Mouse (Mus musculus): ENCODE measurements around the gene Lpp. TPM values are rescaled to one million over a fixed set of nuclear protein-coding genes. Genes with fewer than 3 reads are reported as not detected.

The Lpp gene
- polyA plus RNA-seq, 1 experiment from 2014 or later, result 28.3 TPM

- DNase-seq (ENCODE audit: low read depth, low spot score) (no peak), ATAC-seq (no peak)
- in situ Hi-C loops (cut with MboI; ENCODE audit: low pct_unique_long_range_greater_than_20kb), result no loop called here
- no peak for TF ChIP-seq CTCF (IDR thresholded peaks at IDR 0.05)
- ChIA-PET CTCF (no interaction called here), POLR2A (no interaction called here)
- H3K27me3 ChIP-seq, result no peaks in the 10 kb centered on the region
Measured at GRCm38 (mm10) chr16:24465633-24466032, 72.3 kb downstream of the Lpp start.

- ChIA-PET POLR2A (no interaction called here), CTCF (no interaction called here)
- in situ Hi-C loops (cut with MboI; ENCODE audit: low pct_unique_long_range_greater_than_20kb), result no loop called here
- DNase-seq (ENCODE audit: low read depth, low spot score) (no peak), ATAC-seq (no peak)
- no peaks in the 10 kb centered on the region for H3K27me3 ChIP-seq
- no peak for TF ChIP-seq CTCF (IDR thresholded peaks at IDR 0.05)
Measured at GRCm38 (mm10) chr16:24467544-24468290, 74.4 kb downstream of the Lpp start.

- ChIA-PET CTCF (interaction anchor here (1.2 kb wide), 1 partner anchor 13 kb away, joined by 4 read pairs; no protein-coding TSS in a partner anchor), POLR2A (no interaction called here)
- no peak for TF ChIP-seq CTCF (IDR thresholded peaks at IDR 0.05)
- ATAC-seq (no peak), DNase-seq (ENCODE audit: low read depth, low spot score) (no peak)
- H3K27me3 ChIP-seq, result no peaks in the 10 kb centered on the region
- in situ Hi-C loops (cut with MboI; ENCODE audit: low pct_unique_long_range_greater_than_20kb), result no loop called here
Measured at GRCm38 (mm10) chr16:24469313-24469712, 76.0 kb downstream of the Lpp start.

GRCm38 (mm10) chr16:24470601-24471000, 77.3 kb downstream of the Lpp start:
- H3K27me3 ChIP-seq, result no peaks in the 10 kb centered on the region
- no peak for TF ChIP-seq CTCF (IDR thresholded peaks at IDR 0.05)
- DNase-seq (ENCODE audit: low read depth, low spot score) (no peak), ATAC-seq (no peak)
- in situ Hi-C loops (cut with MboI; ENCODE audit: low pct_unique_long_range_greater_than_20kb), result no loop called here
- POLR2A ChIA-PET, result no interaction called here
- CTCF ChIA-PET, result interaction anchor here (1.3 kb wide), 1 partner anchor 21 kb away, joined by 4 read pairs; no protein-coding TSS in a partner anchor

- CTCF ChIA-PET, result interaction anchor here (1.3 kb wide), 1 partner anchor 21 kb away, joined by 4 read pairs; no protein-coding TSS in a partner anchor
- in situ Hi-C loops (cut with MboI; ENCODE audit: low pct_unique_long_range_greater_than_20kb), result no loop called here
- POLR2A ChIA-PET, result no interaction called here
Measured at GRCm38 (mm10) chr16:24471029-24471428, 77.7 kb downstream of the Lpp start.

GRCm38 (mm10) chr16:24471801-24472200, 78.5 kb downstream of the Lpp start:
- H3K27me3 ChIP-seq, result no peaks in the 10 kb centered on the region
- DNase-seq (ENCODE audit: low read depth, low spot score), result no peak
- in situ Hi-C loops (cut with MboI; ENCODE audit: low pct_unique_long_range_greater_than_20kb), result no loop called here
- CTCF ChIA-PET, result no interaction called here
- ATAC-seq, result no peak
- no peak for TF ChIP-seq CTCF (IDR thresholded peaks at IDR 0.05)
- POLR2A ChIA-PET, result no interaction called here

More at GRCm38 (mm10) chr16:24471029-24471428, 77.7 kb downstream of the Lpp start:
- ATAC-seq, result no peak
- no peaks in the 10 kb centered on the region for H3K27me3 ChIP-seq
- no peak for DNase-seq (ENCODE audit: low read depth, low spot score)
- no peak for TF ChIP-seq CTCF (IDR thresholded peaks at IDR 0.05)

- ChIA-PET POLR2A (no interaction called here), CTCF (interaction anchor here (1.4 kb wide), 1 partner anchor 10 kb away, joined by 3 read pairs; no protein-coding TSS in a partner anchor)
- TF ChIP-seq CTCF (IDR thresholded peaks at IDR 0.05), result no peak
- DNase-seq (ENCODE audit: low read depth, low spot score) (no peak), ATAC-seq (no peak)
- in situ Hi-C loops (cut with MboI; ENCODE audit: low pct_unique_long_range_greater_than_20kb), result no loop called here
- no peaks in the 10 kb centered on the region for H3K27me3 ChIP-seq
Measured at GRCm38 (mm10) chr16:24473966-24474365, 80.7 kb downstream of the Lpp start.

GRCm38 (mm10) chr16:24474781-24475180, 81.5 kb downstream of the Lpp start:
- H3K27me3 ChIP-seq, result no peaks in the 10 kb centered on the region
- DNase-seq (ENCODE audit: low read depth, low spot score), result no peak
- POLR2A ChIA-PET, result no interaction called here
- CTCF ChIA-PET, result no interaction called here
- no peak for ATAC-seq
- in situ Hi-C loops (cut with MboI; ENCODE audit: low pct_unique_long_range_greater_than_20kb), result no loop called here
- TF ChIP-seq CTCF (IDR thresholded peaks at IDR 0.05), result no peak

- in situ Hi-C loops (cut with MboI; ENCODE audit: low pct_unique_long_range_greater_than_20kb), result no loop called here
- POLR2A ChIA-PET, result no interaction called here
- ATAC-seq (no peak), DNase-seq (ENCODE audit: low read depth, low spot score) (no peak)
- TF ChIP-seq CTCF (IDR thresholded peaks at IDR 0.05), result no peak
- no peaks in the 10 kb centered on the region for H3K27me3 ChIP-seq
- CTCF ChIA-PET, result no interaction called here
Measured at GRCm38 (mm10) chr16:24475305-24475947, 82.1 kb downstream of the Lpp start.

- no peak for TF ChIP-seq CTCF (IDR thresholded peaks at IDR 0.05)
- in situ Hi-C loops (cut with MboI; ENCODE audit: low pct_unique_long_range_greater_than_20kb), result no loop called here
- no peaks in the 10 kb centered on the region for H3K27me3 ChIP-seq
- DNase-seq (ENCODE audit: low read depth, low spot score) (no peak), ATAC-seq (peak; percentile 35)
- POLR2A ChIA-PET, result interaction anchor here (1.1 kb wide), 1 partner anchor 14 kb away, joined by 4 read pairs; no protein-coding TSS in a partner anchor
- CTCF ChIA-PET, result interaction anchor here (0.7 to 1.5 kb wide), 4 partner anchors 11 to 495 kb away, joined by 3 to 6 read pairs (median 3); no protein-coding TSS in a partner anchor
Measured at GRCm38 (mm10) chr16:24476911-24477401, 83.6 kb downstream of the Lpp start.

GRCm38 (mm10) chr16:24478006-24478405, 84.7 kb downstream of the Lpp start:
- POLR2A ChIA-PET, result interaction anchor here (1.4 kb wide), 1 partner anchor 12 kb away, joined by 6 read pairs; no protein-coding TSS in a partner anchor
- ATAC-seq (no peak), DNase-seq (ENCODE audit: low read depth, low spot score) (no peak)
- in situ Hi-C loops (cut with MboI; ENCODE audit: low pct_unique_long_range_greater_than_20kb), result no loop called here
- CTCF ChIA-PET, result interaction anchor here (1.0 to 1.4 kb wide), 3 partner anchors 10 to 496 kb away, joined by 3 to 6 read pairs (median 3); no protein-coding TSS in a partner anchor
- H3K27me3 ChIP-seq, result no peaks in the 10 kb centered on the region
- TF ChIP-seq CTCF (IDR thresholded peaks at IDR 0.05), result no peak
